Mouse (Mus musculus) neural tube, embryonic 14.5 days (tissue): ENCODE data around the gene Actr2. TPM values are rescaled to one million over a fixed set of nuclear protein-coding genes. Genes with fewer than 3 reads are reported as not detected.

Experiments used
- ATAC-seq: fragments of 200-750 bp; cut with Nextera tagmentation; 2 replicates; pipeline ENCODE4 v1.8.0; 2017; ENCODE audit warnings: low read depth, mild to moderate bottlenecking, moderate TSS enrichment, moderate library complexity
- H3K27ac ChIP-seq: fragments of 300-500 bp; sonication (generic); 2 replicates; pipeline ENCODE4 v1.5.1; 2014; ENCODE audit warnings: low read depth, mild to moderate bottlenecking, control low read depth, low read length, moderate library complexity, mixed read lengths
- H3K27me3 ChIP-seq: fragments of 300-500 bp; sonication (generic); 2 replicates; pipeline ENCODE4 v1.6.1; 2014; ENCODE audit warnings: low read length; ENCODE audit not compliant: control insufficient read depth, insufficient read depth
- H3K36me3 ChIP-seq: fragments of 300-500 bp; sonication (generic); 2 replicates; pipeline ENCODE4 v1.6.1; 2014; ENCODE audit warnings: low read length, mixed read lengths; ENCODE audit not compliant: control insufficient read depth, insufficient read depth
- H3K4me1 ChIP-seq: fragments of 300-500 bp; sonication (generic); 2 replicates; pipeline ENCODE4 v1.6.1; 2014; ENCODE audit warnings: low read length; ENCODE audit not compliant: control insufficient read depth, insufficient read depth
- H3K4me2 ChIP-seq: fragments of 300-500 bp; sonication (generic); 2 replicates; pipeline ENCODE4 v1.6.1; 2014; ENCODE audit warnings: mild to moderate bottlenecking, low read depth, low read length, control low read depth
- H3K4me3 ChIP-seq: fragments of 300-500 bp; sonication (generic); 2 replicates; pipeline ENCODE4 v1.5.1; 2014; ENCODE audit warnings: low read depth, low read length, control low read depth, mixed read lengths
- H3K9ac ChIP-seq: fragments of 300-500 bp; sonication (generic); replicated peaks from 2 replicates; pipeline ENCODE4 v1.6.1; 2014; ENCODE audit warnings: low read depth, mild to moderate bottlenecking, control low read depth, low read length, mixed read lengths
- H3K9me3 ChIP-seq: fragments of 300-500 bp; sonication (generic); 2 replicates; pipeline ENCODE4 v1.6.1; 2016; ENCODE audit warnings: low read length; ENCODE audit not compliant: control insufficient read depth
- WGBS: fragments of 180-500 bp; shearing (Covaris S2); extraction: QIAGEN DNeasy Blood & Tissue Kit; methylation state at CpG from one replicate; pipeline ENCODE4 v1.1.7; 2014; 5-methylcytosine and 5-hydroxymethylcytosine counted together
- polyA plus RNA-seq: library from polyadenylated mRNA; unstranded; fragments of >200 nt; fragmentation: Nextera tagmentation; extraction: Ambion mirVana; gene quantifications from 2 replicates; pipeline ENCODE4 v1.2.1, GENCODE M21; 2014

Gene Actr2
- polyA plus RNA-seq, 1 experiment from 2014 or later, result 97.7 TPM

DNA sequence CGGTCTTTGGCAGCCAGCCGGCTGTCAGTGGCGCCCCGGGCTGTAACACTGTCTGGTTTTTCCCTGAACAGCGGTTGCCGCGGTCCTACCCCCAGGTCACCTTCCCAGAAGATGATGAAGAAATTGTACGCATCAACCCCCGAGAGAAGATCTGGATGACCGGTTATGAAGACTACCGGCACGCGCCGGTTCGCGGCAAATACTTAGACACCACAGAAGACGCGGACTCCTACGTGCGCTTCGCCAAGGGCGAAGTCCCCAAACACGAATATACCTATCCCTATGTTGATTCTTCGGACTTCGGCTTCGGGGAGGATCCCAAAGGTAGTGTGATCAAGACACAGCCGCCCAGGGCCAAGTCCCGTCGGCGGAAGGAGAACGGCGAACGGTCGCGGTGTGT, 92.0 kb downstream of the Actr2 start:
- WGBS, result 98% methylated on average over 35 of the region's 35 CpGs
- peaks cover 38% of the 10 kb centered on the region for H3K36me3 ChIP-seq
- no peak overlapping the region for H3K4me2 ChIP-seq
- H3K27me3 ChIP-seq, result no peaks in the 10 kb centered on the region
- ATAC-seq, result no peak
- H3K4me1 ChIP-seq, result no peaks in the 10 kb centered on the region
- no peak overlapping the region for H3K9ac ChIP-seq
- no peak overlapping the region for H3K4me3 ChIP-seq
- H3K9me3 ChIP-seq, result peaks cover 19% of the 10 kb centered on the region
- no peak overlapping the region for H3K27ac ChIP-seq

DNA sequence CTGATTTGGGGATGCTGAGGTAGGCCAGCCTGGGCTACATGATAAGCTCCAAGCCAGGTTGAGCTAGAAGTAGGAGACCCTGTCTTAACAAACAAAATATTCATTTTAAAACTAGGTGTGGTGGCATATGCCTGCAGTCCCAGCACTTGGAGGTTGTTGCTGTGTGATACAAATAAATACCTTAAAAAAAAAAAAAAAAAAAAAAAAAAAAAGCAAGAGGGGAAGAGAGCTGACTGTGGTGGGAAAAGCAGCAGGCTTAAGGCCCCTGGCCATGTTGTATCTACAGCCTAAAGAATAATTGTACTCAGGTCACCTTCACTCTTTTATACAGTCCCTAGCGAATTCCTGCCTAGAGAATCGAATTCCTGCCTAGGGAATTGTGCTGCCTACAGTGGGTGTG, 93.8 kb downstream of the Actr2 start:
- H3K9ac ChIP-seq, result no peak overlapping the region
- no peak overlapping the region for H3K27ac ChIP-seq
- H3K4me3 ChIP-seq, result no peak overlapping the region
- peaks cover 38% of the 10 kb centered on the region for H3K36me3 ChIP-seq
- no peaks in the 10 kb centered on the region for H3K27me3 ChIP-seq
- H3K4me2 ChIP-seq, result no peak overlapping the region
- H3K9me3 ChIP-seq, result peaks cover 19% of the 10 kb centered on the region
- WGBS, result 94% methylated on average over 2 of the region's 2 CpGs
- ATAC-seq, result no peak
- no peaks in the 10 kb centered on the region for H3K4me1 ChIP-seq

- Histone ChIP-seq H3K9ac (no peak overlapping the region), H3K27ac (no peak overlapping the region), H3K27me3 (no peaks in the 10 kb centered on the region), H3K4me1 (no peaks in the 10 kb centered on the region), H3K4me3 (no peak overlapping the region), H3K9me3 (peaks cover 19% of the 10 kb centered on the region), H3K36me3 (peaks cover 38% of the 10 kb centered on the region), H3K4me2 (no peak overlapping the region)
- ATAC-seq, result no peak
- 93% methylated on average over 13 of the region's 13 CpGs for WGBS
Measured at GRCm38 (mm10) chr11:20017937-20018336, 94.8 kb downstream of the Actr2 start.

DNA sequence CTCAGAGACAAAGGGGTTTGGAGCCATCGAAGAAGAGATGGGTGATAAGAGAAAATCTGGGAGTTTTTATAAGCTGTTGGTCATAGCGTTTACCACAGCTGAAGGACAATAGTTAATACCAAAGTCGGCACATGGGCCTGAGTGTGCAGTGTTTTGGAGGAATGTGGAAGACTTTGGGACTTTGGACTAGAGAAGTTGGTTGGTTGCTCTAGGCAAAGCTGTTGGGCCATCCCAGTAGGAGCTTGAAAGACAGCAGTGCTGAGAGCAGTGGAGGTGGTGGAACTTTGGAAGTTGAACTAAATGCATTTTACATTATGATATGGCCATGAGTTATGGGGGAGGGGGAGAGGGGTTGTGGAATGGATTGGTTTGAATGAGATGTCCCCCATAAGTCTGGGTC, 99.3 kb downstream of the Actr2 start:
- Histone ChIP-seq H3K4me1 (peaks cover 13% of the 10 kb centered on the region), H3K9ac (no peak overlapping the region), H3K4me2 (no peak overlapping the region), H3K9me3 (no peaks in the 10 kb centered on the region), H3K27ac (no peak overlapping the region), H3K27me3 (no peaks in the 10 kb centered on the region), H3K36me3 (peaks cover 5% of the 10 kb centered on the region; the same call in 1 of the 2 replicates), H3K4me3 (no peak overlapping the region)
- 98% methylated on average over 3 of the region's 3 CpGs for WGBS
- ATAC-seq, result no peak

Other genes starting within 250 kb of the Actr2 start
- gene Spred2, start 188.5 kb downstream of the Actr2 start, polyA plus RNA-seq, result 6.8 and 7.1 TPM in 2 replicates
- 303 and 313 TPM in 2 replicates for gene Rab1a, start 88.5 kb upstream of the Actr2 start, polyA plus RNA-seq
- gene Cep68, start 136.5 kb upstream of the Actr2 start, polyA plus RNA-seq, result 28.0 and 33.0 TPM in 2 replicates
- 56.9 and 63.6 TPM in 2 replicates for gene Slc1a4, start 219.8 kb upstream of the Actr2 start, polyA plus RNA-seq